Mouse (Mus musculus) testis, adult 2 months (tissue): ENCODE measurements at regions not wholly inside any gene's neighbourhood (a gene's known extent, or its start where the extent isn't known, plus 50 kb on each side); places are given as distances from the start of the nearest gene placed in this dataset.

Experiments
- CTCF ChIP-seq: fragments of 200-500 bp; IDR thresholded peaks from 2 replicates; pipeline ENCODE4 v1.5.1; 2012; ENCODE audit warnings: low read depth, mild to moderate bottlenecking, inconsistent platforms, low read length, moderate library complexity; ENCODE audit not compliant: control insufficient read depth, insufficient read depth, insufficient replicate concordance
- POLR2A ChIP-seq: fragments of 200-500 bp; IDR thresholded peaks from 2 replicates; pipeline ENCODE4 v1.6.1; 2012; ENCODE audit warnings: low read depth, mild to moderate bottlenecking, inconsistent platforms, low read length, moderate library complexity; ENCODE audit not compliant: control insufficient read depth

GRCm38 (mm10) chr13:31163878-31164495 lies 190.0 kb downstream of the Gm5447 start:
- no peak for TF ChIP-seq POLR2A
- no peak for TF ChIP-seq CTCF
